Comparison of ENCODE assay signal across 8 mouse cellular contexts in genomic region chr2:92486403-92486802, GRCm38 (mm10). TPM values are rescaled to one million over a fixed set of nuclear protein-coding genes. Genes with fewer than 3 reads are reported as not detected.
A peak's percentile ranks its signal among the peaks of the same experiment; 100 is the strongest.
DNase-seq lines count a peak whose midpoint lies in the region; ATAC-seq and TF ChIP-seq lines count a peak whose summit lies in the region.

No protein-coding gene starts in this region.

- DNase-seq in ES-E14 (ENCODE audit: low read depth, low spot score), result peak; percentile 76
- DNase-seq in cerebellum, adult 11-12 months, result peak; percentile 61
- peak; percentile 91 for DNase-seq in heart, postnatal 4 days
- peak; percentile 72 to 84 for DNase-seq in layer of hippocampus, adult 2 months (ENCODE audit: low spot score in 2 of 2)
- DNase-seq in lung, adult 2 months, result peak; percentile 82
- DNase-seq in thymus, adult 2 months, result peak; percentile 86

- no peaks in the 10 kb centered on the region for H3K36me3 ChIP-seq in ES-E14 (ENCODE audit: control insufficient read depth, insufficient read depth, low read length, poor library complexity, severe bottlenecking)
- H3K36me3 ChIP-seq in forebrain, embryonic 16.5 days (ENCODE audit: control insufficient read depth, insufficient read depth), result no peaks in the 10 kb centered on the region
- H3K36me3 ChIP-seq in thymus, adult 2 months (ENCODE audit: control insufficient read depth, insufficient read depth, low read length), result no peaks in the 10 kb centered on the region

- TF ChIP-seq CTCF in layer of hippocampus, adult 2 months (conservative IDR thresholded peaks at IDR 0.05), result peak; percentile 98
- peak; percentile 93 for TF ChIP-seq CTCF in lung, adult 2 months (IDR thresholded peaks at IDR 0.05; ENCODE audit: insufficient read depth, low read length)
- TF ChIP-seq CTCF in thymus, adult 2 months (IDR thresholded peaks at IDR 0.05; ENCODE audit: borderline replicate concordance, control insufficient read depth, extremely low read depth, insufficient read depth, low read length, poor library complexity), result peak; percentile 84; the same call in 1 of the 2 replicates

- no peak for TF ChIP-seq POLR2A in lung, adult 2 months (IDR thresholded peaks at IDR 0.05; ENCODE audit: borderline replicate concordance, extremely low read depth, low read depth, low read length)
- no peak for TF ChIP-seq POLR2A in thymus, adult 2 months (IDR thresholded peaks at IDR 0.05; ENCODE audit: control insufficient read depth, extremely low read depth, insufficient read depth, low read length, poor library complexity)

- no peak overlapping the region for H3K4me3 ChIP-seq in ES-E14 (ENCODE audit: insufficient read depth in 1 of 2, low read depth in 1 of 2, low read length in 2 of 2, poor library complexity in 1 of 2, severe bottlenecking in 1 of 2)
- H3K4me3 ChIP-seq in forebrain, embryonic 16.5 days (replicated peaks; ENCODE audit: low read length), result no peak overlapping the region
- H3K4me3 ChIP-seq in layer of hippocampus, adult 2 months, result peak overlapping the region; percentile 33; the same call in 1 of the 2 replicates
- H3K4me3 ChIP-seq in lung, adult 2 months (replicated peaks; ENCODE audit: extremely low read depth, low read depth, low read length), result no peak overlapping the region
- no peak overlapping the region for H3K4me3 ChIP-seq in thymus, adult 2 months (ENCODE audit: control insufficient read depth, insufficient read depth, low read length)

- H3K27ac ChIP-seq in ES-E14 (ENCODE audit: insufficient read depth, low read depth, low read length, poor library complexity, severe bottlenecking), result no peak overlapping the region
- H3K27ac ChIP-seq in forebrain, embryonic 16.5 days (ENCODE audit: low read length), result no peak overlapping the region
- 0 out of 2 replicates have a peak overlapping the region, but pooled peaks have one; percentile 46 for H3K27ac ChIP-seq in layer of hippocampus, adult 2 months
- no peak overlapping the region for H3K27ac ChIP-seq in thymus, adult 2 months (ENCODE audit: control insufficient read depth, insufficient read depth, low read length)

- WGBS in forebrain, embryonic 16.5 days, result under 1% methylated on average over 11 of the region's 11 CpGs
- WGBS in lung, adult 2 months, result 2% methylated on average over 11 of the region's 11 CpGs
- WGBS in thymus, adult 2 months, result 5% methylated on average over 11 of the region's 11 CpGs

- no peak overlapping the region for H3K9ac ChIP-seq in ES-E14 (ENCODE audit: insufficient read depth, low read depth, low read length, poor library complexity, severe bottlenecking)
- H3K9ac ChIP-seq in forebrain, embryonic 16.5 days (replicated peaks; ENCODE audit: low read depth, low read length), result no peak overlapping the region

- H3K27me3 ChIP-seq in forebrain, embryonic 16.5 days (replicated peaks; ENCODE audit: control insufficient read depth, insufficient read depth, low read length), result peaks cover 10% of the 10 kb centered on the region
- no peaks in the 10 kb centered on the region for H3K27me3 ChIP-seq in thymus, adult 2 months (ENCODE audit: control insufficient read depth, insufficient read depth, low read length)

- in situ Hi-C loops in ES-E14 (cut with MboI; ENCODE audit: low sequenced_read_pairs in 2 of 2, unreplicated experiment in 2 of 2), result loop anchor here in 1 of 2 experiments (25.0 kb wide), 1 partner anchor 326 kb away; no protein-coding TSS in a partner anchor

- peak; percentile 76 for ATAC-seq in forebrain, embryonic 16.5 days
- peak; percentile 68 for ATAC-seq in neutrophil, adult 5-6 weeks (ENCODE audit: extremely low read depth, insufficient number of reproducible peaks, low FRiP score, poor library complexity, severe bottlenecking)

- 0 out of 4 replicates have a peak, but pooled peaks cover 0 to 5% of the 10 kb centered on the region in 2 experiments for H3K4me1 ChIP-seq in ES-E14 (ENCODE audit: control insufficient read depth in 2 of 2, insufficient read depth in 2 of 2, low read length in 2 of 2, poor library complexity in 1 of 2)
- peaks cover 21% of the 10 kb centered on the region for H3K4me1 ChIP-seq in forebrain, embryonic 16.5 days (replicated peaks; ENCODE audit: control insufficient read depth, insufficient read depth, low read length)
- H3K4me1 ChIP-seq in lung, adult 2 months (ENCODE audit: control insufficient read depth, insufficient read depth, low read length), result peaks cover 9% of the 10 kb centered on the region
- peaks cover 16% of the 10 kb centered on the region for H3K4me1 ChIP-seq in thymus, adult 2 months (replicated peaks; ENCODE audit: control insufficient read depth, insufficient read depth, low read length)

- H3K4me2 ChIP-seq in forebrain, embryonic 16.5 days (ENCODE audit: low read length), result peak overlapping the region; percentile 39

- H3K9me3 ChIP-seq in ES-E14 (ENCODE audit: control insufficient read depth, insufficient read depth, low read depth, low read length), result no peaks in the 10 kb centered on the region
- no peaks in the 10 kb centered on the region for H3K9me3 ChIP-seq in forebrain, embryonic 16.5 days (ENCODE audit: control insufficient read depth, low read length)

TF ChIP-seq in ES-E14, 5 proteins besides CTCF, POLR2A, EP300 and RAD21:
- TF ChIP-seq ZNF384 (IDR thresholded peaks at IDR 0.05; ENCODE audit: low read depth, low read length) (no peak), ZC3H11A (IDR thresholded peaks at IDR 0.05; ENCODE audit: borderline replicate concordance, low read depth, low read length) (peak; percentile 78)

RNA-seq across cellular contexts. Expression of gene Slc35c1, which starts 26.1 kb away (rescaled TPM):
- 4.8 and 5.2 TPM in 2 replicates for total RNA-seq in ES-E14 (2012; rRNA removed)
- polyA plus RNA-seq in forebrain, embryonic 16.5 days (2015; fragmentation: Nextera tagmentation; extraction: Ambion mirVana), result 10.6 and 12.7 TPM in 2 replicates
- total RNA-seq in heart, postnatal 4 days (2021), result 1 to 10 TPM; 5.8 to 7.5 TPM
- total RNA-seq in layer of hippocampus, adult 2 months (2021), result 10 to 100 TPM; 14.0 to 15.7 TPM
- polyA plus RNA-seq in lung, adult 2 months (2012; rRNA removed), result 43.9 and 49.0 TPM in 2 replicates
- total RNA-seq in neutrophil, adult 5-6 weeks (2017), result 21.6 TPM in 2 replicates
- polyA plus RNA-seq in thymus, adult 2 months (2012; rRNA removed), result 144 and 156 TPM in 2 replicates

RNA-seq across cellular contexts. Expression of gene Cry2, which starts 52.6 kb away (rescaled TPM):
- total RNA-seq in ES-E14 (2012; rRNA removed), result 11.7 and 19.3 TPM in 2 replicates
- polyA plus RNA-seq in forebrain, embryonic 16.5 days (2015; fragmentation: Nextera tagmentation; extraction: Ambion mirVana), result 40.1 and 46.8 TPM in 2 replicates
- 10 to 100 TPM; 28.5 TPM for total RNA-seq in heart, postnatal 4 days (2021)
- total RNA-seq in layer of hippocampus, adult 2 months (2021), result 100 to 1,000 TPM; 105 to 108 TPM
- polyA plus RNA-seq in lung, adult 2 months (2012; rRNA removed), result 37.5 and 40.7 TPM in 2 replicates
- 8.2 and 8.5 TPM in 2 replicates for total RNA-seq in neutrophil, adult 5-6 weeks (2017)
- 16.2 and 19.6 TPM in 2 replicates for polyA plus RNA-seq in thymus, adult 2 months (2012; rRNA removed)
